Mouse (Mus musculus) stomach, postnatal 0 days (tissue): ENCODE measurements around the gene Grwd1.

Experiments
- CTCF ChIP-seq: IDR thresholded peaks from 2 replicates; pipeline ENCODE4 v1.5.1; 2016; ENCODE audit warnings: antibody characterized with exemption, low read depth, mild to moderate bottlenecking, moderate library complexity
- EP300 ChIP-seq: optimal IDR thresholded peaks from 2 replicates; pipeline ENCODE3; 2016; ENCODE audit warnings: antibody characterized with exemption

- TF ChIP-seq CTCF (no peak), EP300 (no peak)
Measured at GRCm38 (mm10) chr7:45800001-45800400, 30.7 kb downstream of the Grwd1 start.
